Mouse (Mus musculus): Measurements from ENCODE around the gene Glmp.
"Not testable (repeated sequence)": the region's sequence is repeated elsewhere in the genome, so short reads cannot be mapped to it uniquely, and the experiment has no call there.

The Glmp gene

DNA sequence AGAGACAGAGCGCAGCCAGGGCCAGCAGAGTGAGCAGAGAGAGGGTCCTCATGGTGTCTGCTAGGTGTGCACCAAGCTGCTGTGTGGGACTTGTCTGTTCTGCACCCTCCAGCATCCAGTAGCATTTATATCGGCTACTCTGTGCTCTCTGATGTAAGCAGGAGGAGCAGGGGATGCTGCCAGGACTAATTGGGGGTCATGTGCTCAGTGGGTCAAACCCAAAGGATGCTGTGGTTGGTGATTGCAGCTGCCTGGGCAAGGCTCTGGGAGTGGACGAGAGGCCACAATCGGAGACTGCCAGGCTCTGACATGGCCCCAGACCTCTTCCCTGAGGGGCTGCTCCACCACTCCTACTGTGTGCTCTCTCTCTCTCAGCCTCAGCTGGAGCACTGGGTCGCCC lies 53.8 kb downstream of the Glmp start, which contains the start of gene Bglap2:
Gene Bglap2, minus strand, starts transcription at position 101 of the 400 bp plus-strand sequence.
- DNase-seq: not testable (repeated sequence)
